Mouse (Mus musculus) hindbrain, embryonic 12.5 days (tissue): ENCODE measurements around the gene Pygm. TPM values are rescaled to one million over a fixed set of nuclear protein-coding genes. Genes with fewer than 3 reads are reported as not detected.

Experiments
- ATAC-seq: fragments of 200-750 bp; cut with Nextera tagmentation; 2 replicates; pipeline ENCODE4 v1.8.0; 2017; ENCODE audit warnings: moderate TSS enrichment; ENCODE audit not compliant: low FRiP score
- H3K27ac ChIP-seq: fragments of 300-500 bp; sonication (generic); 2 replicates; pipeline ENCODE4 v1.5.1; 2016; ENCODE audit warnings: mild to moderate bottlenecking
- H3K27me3 ChIP-seq: fragments of 300-500 bp; sonication (generic); 2 replicates; pipeline ENCODE4 v1.6.1; 2016; ENCODE audit warnings: mild to moderate bottlenecking
- H3K36me3 ChIP-seq: fragments of 300-500 bp; sonication (generic); 2 replicates; pipeline ENCODE4 v1.6.1; 2016; ENCODE audit warnings: mild to moderate bottlenecking
- H3K4me1 ChIP-seq: fragments of 300-500 bp; sonication (generic); 2 replicates; pipeline ENCODE4 v1.6.1; 2016
- H3K4me2 ChIP-seq: fragments of 300-500 bp; sonication (generic); replicated peaks from 2 replicates; pipeline ENCODE4 v1.6.1; 2016; ENCODE audit warnings: mild to moderate bottlenecking
- H3K4me3 ChIP-seq: fragments of 300-500 bp; sonication (generic); 2 replicates; pipeline ENCODE4 v1.5.1; 2016; ENCODE audit warnings: mild to moderate bottlenecking
- H3K9ac ChIP-seq: fragments of 300-500 bp; sonication (generic); 2 replicates; pipeline ENCODE4 v1.6.1; 2016; ENCODE audit warnings: mild to moderate bottlenecking, moderate library complexity
- H3K9me3 ChIP-seq: fragments of 300-500 bp; sonication (generic); replicated peaks from 2 replicates; pipeline ENCODE4 v1.6.1; 2016; ENCODE audit warnings: mild to moderate bottlenecking
- WGBS: fragments of 180-500 bp; shearing (Covaris S2); methylation state at CpG from one replicate; pipeline ENCODE4 v1.1.7; 2016; 5-methylcytosine and 5-hydroxymethylcytosine counted together
- microRNA-seq: library from miRNA; unstranded; fragments of <30 nt; microRNA quantifications from one replicate; pipeline ENCODE4, GENCODE M21; 2017
- polyA plus RNA-seq: library from polyadenylated mRNA; unstranded; fragments of >200 nt; fragmentation: Nextera tagmentation; extraction: Ambion mirVana; gene quantifications from 2 replicates; pipeline ENCODE4 v1.2.1, GENCODE M21; 2016

Pygm gene
- polyA plus RNA-seq, 1 experiment from 2014 or later, result 1.8 TPM

DNA sequence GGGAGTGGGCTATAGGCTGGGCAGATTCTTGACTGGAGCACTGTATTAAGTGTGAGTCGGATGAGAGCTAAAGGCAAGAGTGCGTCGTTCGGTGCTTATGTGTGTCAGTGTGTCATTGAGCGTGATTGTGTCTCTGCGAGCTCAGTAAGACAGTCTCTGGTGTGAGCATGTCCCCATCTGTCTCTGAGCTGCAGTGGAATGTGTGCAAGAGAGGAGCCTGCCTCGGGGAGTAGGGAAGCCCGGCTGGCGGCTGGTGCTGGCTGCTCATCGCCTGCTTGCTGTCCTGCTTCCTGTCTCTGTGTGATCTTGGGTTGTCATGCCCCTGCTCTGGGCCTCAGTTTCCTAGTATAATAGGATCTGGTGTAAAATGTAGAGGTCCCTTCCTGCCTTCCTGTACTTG is 58.8 kb downstream of the Pygm start:
- ATAC-seq, result no peak
- Histone ChIP-seq H3K9me3 (no peaks in the 10 kb centered on the region), H3K4me2 (no peak overlapping the region), H3K36me3 (no peaks in the 10 kb centered on the region), H3K9ac (no peak overlapping the region), H3K27ac (no peak overlapping the region), H3K4me1 (peaks cover 50% of the 10 kb centered on the region), H3K4me3 (no peak overlapping the region), H3K27me3 (no peaks in the 10 kb centered on the region)
- 62% methylated on average over 10 of the region's 10 CpGs for WGBS

DNA sequence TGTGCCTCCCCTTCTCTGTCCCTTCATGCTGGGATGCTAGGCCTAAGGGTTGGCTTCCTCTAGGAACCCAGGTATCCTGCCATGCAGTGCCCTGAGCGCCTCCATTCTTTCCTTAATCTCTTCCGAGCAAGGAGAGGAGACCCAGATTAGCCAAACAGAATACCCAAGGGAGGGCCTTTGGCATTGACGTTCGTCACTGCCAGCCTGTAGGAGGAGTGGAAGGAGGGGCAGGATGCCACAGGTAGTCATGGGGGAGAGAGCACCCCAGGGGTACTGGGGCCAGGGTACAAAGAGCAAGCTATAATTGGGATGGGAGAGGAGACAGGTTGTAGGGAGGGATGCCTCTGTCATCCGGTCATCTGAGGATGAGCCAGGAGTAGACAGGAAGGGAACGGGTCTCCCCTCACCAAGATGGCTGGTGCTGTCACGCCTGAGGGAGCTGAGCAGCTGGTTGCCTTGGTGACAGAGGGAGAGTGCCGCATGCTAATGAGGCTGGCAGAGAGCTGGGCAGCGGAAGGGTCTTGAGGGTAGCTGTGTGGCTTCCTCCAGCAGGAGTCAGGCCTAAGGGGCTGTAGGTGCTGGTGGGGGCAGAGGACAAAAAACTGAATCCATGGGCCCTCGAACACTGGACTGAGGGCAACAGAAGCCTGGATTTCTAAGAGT is 61.7 kb downstream of the Pygm start:
- ATAC-seq, result peak; percentile 93
- Histone ChIP-seq H3K4me2 (peak overlapping the region; percentile 44), H3K27me3 (no peaks in the 10 kb centered on the region), H3K9me3 (no peaks in the 10 kb centered on the region), H3K27ac (peak overlapping the region; percentile 87), H3K9ac (peak overlapping the region; percentile 39; the same call in 1 of the 2 replicates), H3K4me1 (peaks cover 63% of the 10 kb centered on the region), H3K4me3 (no peak overlapping the region), H3K36me3 (no peaks in the 10 kb centered on the region)
- WGBS, result 21% methylated on average over 10 of the region's 10 CpGs

- no peaks in the 10 kb centered on the region for H3K9me3 ChIP-seq
- H3K27me3 ChIP-seq, result no peaks in the 10 kb centered on the region
- H3K4me1 ChIP-seq, result peaks cover 69% of the 10 kb centered on the region
- no peak overlapping the region for H3K4me3 ChIP-seq
- H3K36me3 ChIP-seq, result no peaks in the 10 kb centered on the region
- 56% methylated on average over 7 of the region's 7 CpGs for WGBS
- H3K4me2 ChIP-seq, result peak overlapping the region; percentile 44; the same call in 1 of the 2 replicates
- ATAC-seq, result no peak
- peak overlapping the region; percentile 87 for H3K27ac ChIP-seq
- H3K9ac ChIP-seq, result peak overlapping the region; percentile 39; the same call in 1 of the 2 replicates
These were observed 62.7 kb downstream of the Pygm start for GRCm38 (mm10) chr19:6446736-6447437.

Small RNA genes lying within 50 kb of the gene (microRNA-seq; reads per million reads assigned to microRNA genes)
- gene Mir6989, result 0.81 reads per million

Other genes with a start within 250 kb of the Pygm start
- 0.22 TPM in 1 of 2 replicates, not detected in the other for gene Batf2, start 243.4 kb upstream of the Pygm start, polyA plus RNA-seq
- gene Arl2, start 242.9 kb upstream of the Pygm start, polyA plus RNA-seq, result 91.6 and 94.6 TPM in 2 replicates
- gene Majin, start 200.0 kb upstream of the Pygm start, polyA plus RNA-seq, result not detected in 2 replicates
- gene Gpha2, start 158.0 kb upstream of the Pygm start, polyA plus RNA-seq, result 1.4 and 1.5 TPM in 2 replicates
- 66.3 and 72.2 TPM in 2 replicates for gene Ppp2r5b, start 148.5 kb upstream of the Pygm start, polyA plus RNA-seq
- gene Atg2a, start 142.7 kb upstream of the Pygm start, polyA plus RNA-seq, result 14.7 and 15.4 TPM in 2 replicates
- gene Ehd1, start 107.7 kb upstream of the Pygm start, polyA plus RNA-seq, result 90.8 and 92.7 TPM in 2 replicates
- gene Cdc42bpg, start 77.9 kb upstream of the Pygm start, polyA plus RNA-seq, result 0.48 and 0.61 TPM in 2 replicates
- gene Men1, start 49.4 kb upstream of the Pygm start, polyA plus RNA-seq, result 91.5 and 95.8 TPM in 2 replicates
- gene Map4k2, start 43.3 kb upstream of the Pygm start, polyA plus RNA-seq, result 15.0 and 16.0 TPM in 2 replicates
- gene Sf1, start 20.7 kb upstream of the Pygm start, polyA plus RNA-seq, result 168 and 176 TPM in 2 replicates
- 20.0 and 23.0 TPM in 2 replicates for gene Rasgrp2, start 14.9 kb downstream of the Pygm start, polyA plus RNA-seq
- gene Nrxn2, start 34.3 kb downstream of the Pygm start, polyA plus RNA-seq, result 21.3 and 23.0 TPM in 2 replicates
- gene Slc22a12, start 158.6 kb downstream of the Pygm start, polyA plus RNA-seq, result not detected in 2 replicates